Mouse (Mus musculus) hindbrain, embryonic 14.5 days (tissue): Measurements from ENCODE around the gene Bola2. TPM values are rescaled to one million over a fixed set of nuclear protein-coding genes. Genes with fewer than 3 reads are reported as not detected.

Experiments used
- ATAC-seq: fragments of 200-750 bp; cut with Nextera tagmentation; 2 replicates; pipeline ENCODE4 v1.8.0; 2017; ENCODE audit warnings: moderate number of reproducible peaks, mild to moderate bottlenecking, moderate TSS enrichment, moderate library complexity; ENCODE audit not compliant: low FRiP score
- DNase-seq: peaks from one replicate; pipeline ENCODE4 v3.0.0-alpha.2; 2015; ENCODE audit warnings: low spot score
- H3K27ac ChIP-seq: fragments of 300-500 bp; sonication (generic); 2 replicates; pipeline ENCODE4 v1.5.1; 2014; ENCODE audit warnings: mild to moderate bottlenecking, moderate library complexity
- H3K27me3 ChIP-seq: fragments of 300-500 bp; sonication (generic); 2 replicates; pipeline ENCODE4 v1.6.1; 2014; ENCODE audit warnings: mild to moderate bottlenecking, low read length, mixed read lengths; ENCODE audit not compliant: control insufficient read depth, insufficient read depth
- H3K36me3 ChIP-seq: fragments of 300-500 bp; sonication (generic); replicated peaks from 2 replicates; pipeline ENCODE4 v1.6.1; 2014; ENCODE audit not compliant: control insufficient read depth, insufficient read depth
- H3K4me1 ChIP-seq: fragments of 300-500 bp; sonication (generic); replicated peaks from 2 replicates; pipeline ENCODE4 v1.6.1; 2014; ENCODE audit warnings: antibody characterized with exemption, low read length, mixed read lengths; ENCODE audit not compliant: control insufficient read depth, insufficient read depth
- H3K4me2 ChIP-seq: fragments of 300-500 bp; sonication (generic); replicated peaks from 2 replicates; pipeline ENCODE4 v1.6.1; 2014; ENCODE audit warnings: mild to moderate bottlenecking, moderate library complexity
- H3K4me3 ChIP-seq: fragments of 300-500 bp; sonication (generic); replicated peaks from 2 replicates; pipeline ENCODE4 v1.5.1; 2014; ENCODE audit warnings: mild to moderate bottlenecking, low read length
- H3K9ac ChIP-seq: fragments of 300-500 bp; sonication (generic); 2 replicates; pipeline ENCODE4 v1.6.1; 2014
- H3K9me3 ChIP-seq: fragments of 300-500 bp; sonication (generic); 2 replicates; pipeline ENCODE4 v1.6.1; 2016; ENCODE audit warnings: low read length; ENCODE audit not compliant: control insufficient read depth
- WGBS: fragments of 180-500 bp; shearing (Covaris S2); extraction: QIAGEN DNeasy Blood & Tissue Kit; methylation state at CpG from one replicate; pipeline ENCODE4 v1.1.7; 2014; 5-methylcytosine and 5-hydroxymethylcytosine counted together
- polyA plus RNA-seq: library from polyadenylated mRNA; unstranded; fragments of >200 nt; fragmentation: Nextera tagmentation; extraction: Ambion mirVana; gene quantifications from 2 replicates; pipeline ENCODE4 v1.2.1, GENCODE M21; 2014

Gene Bola2
- polyA plus RNA-seq, 1 experiment from 2014 or later, result 159 TPM

DNA sequence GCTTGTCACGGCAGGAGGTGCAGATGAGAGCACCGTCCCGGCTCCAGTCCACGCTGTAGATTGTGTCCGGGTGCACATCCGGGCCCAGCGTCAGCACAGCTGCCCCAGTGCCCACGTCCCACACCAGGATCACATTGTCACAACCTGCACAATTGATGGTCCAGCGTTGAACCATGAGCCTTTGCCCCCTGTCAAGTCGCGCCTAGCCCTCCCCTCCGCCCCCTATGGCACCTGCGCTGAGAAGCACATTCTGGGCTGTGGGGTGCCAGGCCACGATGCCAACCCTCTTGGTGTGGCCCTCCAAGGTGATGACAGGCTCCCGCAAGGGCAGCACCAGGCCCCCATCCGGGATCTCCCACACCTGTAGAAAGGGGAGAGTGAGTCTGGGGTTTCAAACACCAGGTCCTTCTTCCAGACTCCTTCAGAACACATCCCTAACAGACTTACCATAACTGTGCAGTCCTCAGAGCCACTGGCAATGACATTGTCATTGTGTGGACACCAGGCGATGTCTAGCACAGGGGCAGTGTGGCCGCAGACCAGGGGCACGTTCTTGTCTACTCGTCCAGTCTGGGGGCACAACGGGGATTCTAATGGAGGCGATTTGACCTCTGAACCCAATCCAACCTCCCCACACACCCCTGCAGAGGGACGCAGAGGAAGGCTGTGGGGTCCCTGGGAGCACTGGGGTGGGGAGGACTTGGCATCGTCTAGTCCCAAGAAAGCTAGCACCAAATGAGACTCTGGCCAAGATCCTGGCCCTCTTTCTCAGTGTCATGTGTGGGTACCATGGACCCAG is 6.6 kb downstream of the Bola2 start:
- Histone ChIP-seq H3K27me3 (no peaks in the 10 kb centered on the region), H3K9me3 (no peaks in the 10 kb centered on the region), H3K27ac (no peak overlapping the region), H3K4me2 (peak overlapping the region; percentile 62), H3K4me3 (no peak overlapping the region), H3K9ac (peak overlapping the region; percentile 13; the same call in 1 of the 2 replicates), H3K4me1 (peaks cover 39% of the 10 kb centered on the region), H3K36me3 (peaks cover 33% of the 10 kb centered on the region)
- WGBS, result 56% methylated on average over 24 of the region's 24 CpGs
- ATAC-seq (no peak), DNase-seq (no peak)

DNA sequence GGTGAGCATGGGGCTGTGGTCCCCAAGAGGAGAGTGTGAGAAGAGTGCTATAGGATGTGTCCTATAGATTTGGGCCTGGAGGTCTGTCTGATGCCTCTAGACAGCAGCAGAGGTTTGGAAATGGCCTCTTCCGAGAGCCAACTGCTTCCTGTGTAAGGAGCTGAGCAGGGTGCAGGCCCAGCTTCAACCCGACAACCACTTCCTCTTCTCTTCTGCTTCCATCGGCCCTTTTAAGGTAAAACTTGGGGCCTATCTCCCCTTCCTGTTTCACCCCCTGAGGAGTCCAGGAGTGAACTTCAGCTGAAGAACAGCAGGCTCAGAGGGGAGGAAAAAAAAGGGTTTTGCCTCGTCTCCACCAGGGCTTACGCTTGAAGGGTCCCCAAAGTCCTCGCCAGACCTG is 7.2 kb downstream of the Bola2 start:
- Histone ChIP-seq H3K4me2 (peak overlapping the region; percentile 62), H3K27ac (no peak overlapping the region), H3K9ac (peak overlapping the region; percentile 13; the same call in 1 of the 2 replicates), H3K9me3 (no peaks in the 10 kb centered on the region), H3K27me3 (no peaks in the 10 kb centered on the region), H3K36me3 (peaks cover 30% of the 10 kb centered on the region), H3K4me3 (peak overlapping the region; percentile 55; the same call in 1 of the 2 replicates), H3K4me1 (peaks cover 33% of the 10 kb centered on the region)
- 81% methylated on average over 6 of the region's 6 CpGs for WGBS
- no peak for ATAC-seq
- DNase-seq, result no peak

DNA sequence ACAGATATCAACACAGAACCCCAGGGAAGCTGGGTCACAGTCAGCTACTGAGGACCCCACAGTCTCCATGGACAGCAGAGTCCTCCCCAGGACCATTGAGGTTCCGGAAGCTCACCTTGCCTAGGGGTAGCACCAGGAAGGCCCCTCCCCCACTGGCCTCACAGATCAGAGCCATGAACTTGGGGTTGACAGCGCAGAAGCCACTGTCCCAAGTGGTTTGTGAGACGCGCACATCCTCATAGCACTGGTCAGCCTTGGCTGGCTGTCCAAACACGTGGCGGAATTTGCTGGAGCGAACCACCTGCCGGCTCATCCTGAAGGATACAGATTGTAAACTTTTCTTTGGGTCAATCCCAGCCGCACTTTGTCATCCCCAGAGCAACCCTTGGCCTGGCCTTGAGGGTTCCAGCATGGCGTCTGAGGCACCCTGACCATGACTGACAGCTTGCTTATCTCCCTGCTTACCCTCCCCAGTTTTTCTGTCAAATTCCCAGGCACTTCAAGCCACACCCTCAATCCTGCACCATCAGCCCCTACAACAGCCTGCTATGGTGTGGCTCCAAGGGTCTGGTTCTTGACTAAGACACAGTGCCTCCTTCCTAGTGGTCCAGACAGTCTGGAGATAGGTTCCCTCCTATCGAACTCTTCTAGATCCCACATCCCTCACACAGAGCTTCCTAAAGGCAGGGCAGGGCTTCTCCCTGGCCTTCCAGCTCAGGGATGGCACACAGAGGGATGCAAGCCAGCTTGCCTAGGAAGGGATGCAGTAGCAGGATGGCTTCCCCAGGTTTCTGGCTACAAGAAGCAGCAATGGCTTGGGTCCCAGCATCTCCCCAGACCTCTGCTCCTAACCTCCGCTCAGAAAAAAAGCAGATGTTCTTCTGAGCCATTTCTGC is 7.9 kb downstream of the Bola2 start:
- WGBS, result 80% methylated on average over 12 of the region's 12 CpGs
- peaks cover 33% of the 10 kb centered on the region for H3K4me1 ChIP-seq
- no peak for DNase-seq

DNA sequence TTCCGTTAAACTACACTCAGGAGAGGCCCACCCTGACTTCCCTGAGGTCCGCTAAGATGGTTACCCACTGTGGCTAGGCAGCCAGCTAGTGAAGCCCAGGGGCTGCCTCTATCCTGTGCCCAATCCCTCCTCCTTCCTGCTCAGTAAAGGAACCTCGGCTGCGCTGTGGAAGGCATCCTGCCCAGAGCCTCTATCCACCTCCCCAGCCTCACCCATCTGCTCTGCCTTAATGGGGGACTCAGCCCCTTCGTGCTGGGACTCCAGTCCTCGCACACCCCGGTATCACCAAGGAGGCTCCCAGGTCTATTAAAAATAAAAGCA is 8.5 kb downstream of the Bola2 start:
- ATAC-seq (no peak), DNase-seq (no peak)
- Histone ChIP-seq H3K4me1 (peaks cover 33% of the 10 kb centered on the region), H3K27me3 (no peaks in the 10 kb centered on the region), H3K27ac (peak overlapping the region; percentile 80), H3K4me3 (peak overlapping the region; percentile 55), H3K4me2 (peak overlapping the region; percentile 62), H3K9me3 (no peaks in the 10 kb centered on the region), H3K36me3 (peaks cover 19% of the 10 kb centered on the region), H3K9ac (peak overlapping the region; percentile 82)
- WGBS, result 12% methylated on average over 7 of the region's 7 CpGs

More for the DNA sequence above, 7.9 kb downstream of the Bola2 start:
- H3K9ac ChIP-seq, result peak overlapping the region; percentile 82
- H3K27me3 ChIP-seq, result no peaks in the 10 kb centered on the region
- H3K4me3 ChIP-seq, result peak overlapping the region; percentile 55
- H3K36me3 ChIP-seq, result peaks cover 23% of the 10 kb centered on the region
- peak overlapping the region; percentile 80 for H3K27ac ChIP-seq
- H3K4me2 ChIP-seq, result peak overlapping the region; percentile 62
- no peak for ATAC-seq
- no peaks in the 10 kb centered on the region for H3K9me3 ChIP-seq

DNA sequence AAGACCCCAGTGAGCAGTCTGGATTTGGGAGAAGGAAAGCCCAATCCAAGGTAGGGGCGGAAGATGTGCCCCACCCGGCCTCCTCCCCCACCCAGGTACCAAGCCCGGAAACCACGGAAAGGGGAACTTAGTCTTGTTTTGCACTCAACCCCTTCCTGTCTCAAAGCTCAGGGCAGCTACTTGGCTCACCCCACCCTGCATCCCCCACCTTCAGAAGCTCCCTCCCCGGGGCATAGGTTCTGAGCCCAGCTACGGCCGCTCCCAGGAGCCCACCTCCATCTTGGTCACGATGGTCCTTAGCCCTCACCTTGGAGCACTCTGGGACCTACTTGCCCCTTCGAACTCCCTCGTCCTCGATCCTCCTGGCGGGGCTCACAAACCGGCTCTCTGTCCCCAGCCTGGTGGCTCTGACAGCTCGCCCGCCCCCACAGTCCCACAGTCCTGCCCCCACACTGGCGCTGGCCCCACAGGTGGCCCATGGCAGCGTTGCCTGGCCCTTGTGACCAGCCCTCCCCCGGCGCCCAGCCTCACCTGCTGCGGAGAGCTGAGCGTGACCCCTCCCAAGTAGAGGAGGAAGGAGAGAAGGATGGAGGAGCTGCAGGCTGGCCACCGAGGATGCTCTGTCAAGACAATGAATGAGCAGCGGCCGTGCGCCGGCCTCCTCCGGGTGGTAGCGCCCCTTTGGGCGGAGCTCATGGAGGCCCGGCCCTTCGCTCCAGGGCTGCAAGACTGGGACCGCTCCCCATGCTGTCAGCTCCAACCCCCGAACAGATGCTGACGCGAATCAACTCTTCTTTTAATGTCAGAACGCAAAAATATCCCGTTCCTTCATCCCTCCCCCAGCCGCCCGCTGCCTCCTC is 9.2 kb downstream of the Bola2 start:
- Histone ChIP-seq H3K27me3 (no peaks in the 10 kb centered on the region), H3K9me3 (no peaks in the 10 kb centered on the region), H3K4me3 (peak overlapping the region; percentile 55), H3K9ac (peak overlapping the region; percentile 82), H3K27ac (peak overlapping the region; percentile 80), H3K36me3 (peaks cover 13% of the 10 kb centered on the region), H3K4me1 (peaks cover 33% of the 10 kb centered on the region), H3K4me2 (peak overlapping the region; percentile 62)
- DNase-seq, result peak; percentile 79
- ATAC-seq, result peak; percentile 81
- 3% methylated on average over 39 of the region's 39 CpGs for WGBS

GRCm38 (mm10) chr7:126707442-126708174 is 12.4 kb downstream of the Bola2 start, which contains the start of gene Coro1a:
TSS of gene Coro1a (minus strand) at chr7:126707787.
- no peak for DNase-seq
- no peak within 1 kb of the TSS for H3K27ac ChIP-seq
- no peaks in the 10 kb centered on the region for H3K36me3 ChIP-seq
- H3K4me3 ChIP-seq, result no peak within 1 kb of the TSS
- no peak within 1 kb of the TSS for H3K9ac ChIP-seq
- H3K4me2 ChIP-seq, result no peak within 1 kb of the TSS
- 91% methylated on average over 19 of the region's 19 CpGs for WGBS
- H3K9me3 ChIP-seq, result no peaks in the 10 kb centered on the region
- H3K27me3 ChIP-seq, result no peaks in the 10 kb centered on the region
- H3K4me1 ChIP-seq, result peaks cover 18% of the 10 kb centered on the region
- no peak for ATAC-seq

DNA sequence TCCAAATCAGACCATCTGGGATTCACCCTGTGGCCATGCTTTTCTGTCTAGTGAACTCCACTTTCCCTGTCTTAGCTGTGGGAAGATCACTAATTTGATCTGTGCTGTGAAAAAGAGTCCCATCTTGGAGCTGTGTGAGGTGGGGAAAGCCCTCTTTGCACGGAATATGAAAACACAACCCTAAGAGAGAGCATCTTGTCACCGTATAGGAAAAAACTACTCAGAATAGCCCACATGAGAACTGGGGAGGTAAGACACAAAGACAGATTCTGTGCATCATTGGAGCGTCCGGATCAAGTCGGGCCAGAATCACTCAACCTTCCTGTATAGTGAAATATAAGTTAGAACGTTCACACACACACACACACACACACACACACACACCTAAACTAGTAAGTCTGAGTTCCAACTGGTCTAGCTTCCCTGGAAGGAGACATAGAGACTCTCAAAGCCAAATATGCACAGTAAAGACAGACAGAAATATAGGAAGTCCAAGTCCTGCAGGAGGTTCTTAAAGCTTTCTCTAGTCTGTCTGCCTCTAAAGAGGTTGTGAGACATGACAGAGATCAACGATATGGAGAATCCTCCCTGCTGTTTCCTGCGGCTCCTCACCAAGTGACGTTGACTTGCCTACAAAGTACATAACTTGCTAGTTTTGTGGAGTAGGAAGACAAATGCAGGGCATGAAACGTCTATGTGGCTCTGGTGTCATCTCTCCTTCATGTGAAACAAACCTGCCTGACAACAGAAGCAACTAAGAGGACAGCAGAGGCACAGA is 13.2 kb downstream of the Bola2 start:
- Histone ChIP-seq H3K9ac (no peak overlapping the region), H3K4me1 (peaks cover 10% of the 10 kb centered on the region), H3K36me3 (no peaks in the 10 kb centered on the region), H3K27ac (no peak overlapping the region), H3K4me3 (no peak overlapping the region), H3K4me2 (no peak overlapping the region), H3K9me3 (no peaks in the 10 kb centered on the region), H3K27me3 (no peaks in the 10 kb centered on the region)
- ATAC-seq (no peak), DNase-seq (no peak)
- WGBS, result 86% methylated on average over 10 of the region's 10 CpGs

DNA sequence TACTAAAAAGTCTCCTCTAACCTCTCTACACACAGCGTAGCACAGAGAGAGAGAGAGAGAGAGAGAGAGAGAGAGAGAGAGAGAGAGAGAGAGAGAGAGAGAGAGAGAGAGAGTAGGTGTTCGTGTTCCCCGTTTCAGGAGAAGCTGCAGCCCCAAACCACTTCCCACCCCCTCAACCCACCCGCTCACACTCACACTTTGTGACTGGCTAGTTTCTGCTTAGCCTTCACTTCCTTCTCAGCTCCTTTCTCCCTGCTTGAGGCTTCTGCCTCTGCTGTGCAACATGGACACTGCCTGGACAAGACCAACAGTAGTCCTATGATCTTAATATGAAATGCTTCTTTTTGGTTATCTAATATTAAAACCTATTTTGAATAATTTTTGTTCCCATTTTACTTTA is 15.1 kb downstream of the Bola2 start:
- no peak overlapping the region for H3K27ac ChIP-seq
- H3K4me2 ChIP-seq, result no peak overlapping the region
- H3K9me3 ChIP-seq, result no peaks in the 10 kb centered on the region
- peaks cover 2% of the 10 kb centered on the region; the same call in 1 of the 2 replicates for H3K4me1 ChIP-seq
- DNase-seq, result no peak
- no peak overlapping the region for H3K9ac ChIP-seq
- H3K4me3 ChIP-seq, result no peak overlapping the region
- 79% methylated on average over 4 of the region's 4 CpGs for WGBS
- no peaks in the 10 kb centered on the region for H3K36me3 ChIP-seq
- H3K27me3 ChIP-seq, result no peaks in the 10 kb centered on the region
- no peak for ATAC-seq
